Mouse (Mus musculus) thymus, adult 2 months (tissue): ENCODE measurements at regions not wholly inside any gene's neighbourhood (a gene's known extent, or its start where the extent isn't known, plus 50 kb on each side); places are given as distances from the start of the nearest gene placed in this dataset.

ENCODE experiments used
- DNase-seq: peaks from one replicate; pipeline ENCODE4 v3.0.0; 2021
- H3K27ac ChIP-seq: fragments of 200-500 bp; 2 replicates; pipeline ENCODE4 v1.5.1; 2012; ENCODE audit warnings: low read length, control low read depth; ENCODE audit not compliant: control insufficient read depth, insufficient read depth
- H3K27me3 ChIP-seq: fragments of 200-500 bp; 2 replicates; pipeline ENCODE4 v1.6.1; 2012; ENCODE audit warnings: mild to moderate bottlenecking, low read length, moderate library complexity, mixed read lengths; ENCODE audit not compliant: control insufficient read depth, insufficient read depth
- H3K36me3 ChIP-seq: fragments of 200-500 bp; 2 replicates; pipeline ENCODE4 v1.6.1; 2012; ENCODE audit warnings: mild to moderate bottlenecking, low read length, moderate library complexity; ENCODE audit not compliant: control insufficient read depth, insufficient read depth
- H3K4me1 ChIP-seq: fragments of 200-500 bp; replicated peaks from 2 replicates; pipeline ENCODE4 v1.6.1; 2012; ENCODE audit warnings: low read length; ENCODE audit not compliant: control insufficient read depth, insufficient read depth
- H3K4me3 ChIP-seq: fragments of 200-500 bp; 2 replicates; pipeline ENCODE4 v1.5.1; 2012; ENCODE audit warnings: mild to moderate bottlenecking, low read length, control low read depth, moderate library complexity; ENCODE audit not compliant: control insufficient read depth, insufficient read depth
- CTCF ChIP-seq: fragments of 200-500 bp; IDR thresholded peaks from 2 replicates; pipeline ENCODE4 v1.5.1; 2012; ENCODE audit warnings: mild to moderate bottlenecking, control low read depth, low read length, moderate library complexity, borderline replicate concordance; ENCODE audit not compliant: control insufficient read depth, poor library complexity, insufficient read depth; ENCODE audit errors: extremely low read depth
- POLR2A ChIP-seq: fragments of 200-500 bp; IDR thresholded peaks from 2 replicates; pipeline ENCODE4 v1.6.1; 2012; ENCODE audit warnings: mild to moderate bottlenecking, low read length, control low read depth, moderate library complexity; ENCODE audit not compliant: control insufficient read depth, poor library complexity, insufficient read depth; ENCODE audit errors: extremely low read depth
- WGBS: fragments of 180-500 bp; shearing (Covaris S2); methylation state at CpG from one replicate; pipeline ENCODE4 v1.1.7; 2018; 5-methylcytosine and 5-hydroxymethylcytosine counted together

DNA sequence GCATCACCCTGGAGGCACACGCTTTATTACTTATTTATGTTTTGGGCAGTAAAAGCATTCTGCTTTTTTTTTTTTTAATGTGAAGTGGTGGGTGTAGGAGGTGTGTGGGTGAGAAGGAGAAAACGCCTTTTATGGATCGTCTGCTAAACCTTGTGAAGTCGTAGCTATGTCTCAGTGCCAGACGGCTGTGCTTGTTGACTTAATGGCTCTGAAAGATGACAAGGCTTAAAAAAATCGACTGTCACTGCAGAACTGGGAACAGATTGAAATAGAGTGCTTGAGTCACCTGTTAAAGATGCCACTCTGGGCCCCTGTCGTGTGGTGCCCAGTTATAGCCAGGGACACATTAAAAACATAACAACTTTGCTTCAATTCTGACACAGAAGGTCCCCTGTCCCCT, 109.5 kb upstream of the Hs3st2 start:
- Histone ChIP-seq H3K36me3 (no peaks in the 10 kb centered on the region), H3K4me3 (no peak overlapping the region), H3K4me1 (no peaks in the 10 kb centered on the region), H3K27me3 (no peaks in the 10 kb centered on the region), H3K27ac (no peak overlapping the region)
- DNase-seq, result no peak
- WGBS, result 82% methylated on average over 7 of the region's 7 CpGs
- TF ChIP-seq POLR2A (no peak), CTCF (no peak)

DNA sequence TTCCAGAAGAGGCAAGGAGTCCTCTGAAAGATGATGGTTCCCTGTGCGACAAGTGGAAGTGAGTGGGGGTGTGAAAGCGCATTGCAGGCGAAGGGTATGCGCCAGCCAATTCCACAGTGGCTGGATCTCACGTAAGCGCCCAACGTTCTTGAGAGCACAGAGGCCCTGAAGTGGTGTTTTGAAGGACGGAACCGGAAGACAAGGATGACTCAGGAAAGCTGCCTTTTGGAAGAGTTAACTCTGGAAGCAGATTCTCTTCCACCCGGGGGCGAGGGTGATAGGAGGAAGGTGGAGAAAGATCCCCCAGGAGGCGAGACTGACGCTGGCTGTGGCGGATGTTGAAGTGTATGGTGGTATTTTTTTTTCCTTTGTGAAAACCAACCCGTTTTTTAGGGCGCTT, 101.9 kb upstream of the Hs3st2 start:
- DNase-seq, result no peak
- Histone ChIP-seq H3K27ac (no peak overlapping the region), H3K4me1 (no peaks in the 10 kb centered on the region), H3K4me3 (no peak overlapping the region), H3K36me3 (no peaks in the 10 kb centered on the region), H3K27me3 (no peaks in the 10 kb centered on the region)
- no peak for TF ChIP-seq POLR2A
- no peak for TF ChIP-seq CTCF
- WGBS, result 87% methylated on average over 16 of the region's 16 CpGs

GRCm38 (mm10) chr7:121296151-121296695, 95.4 kb upstream of the Hs3st2 start:
- Histone ChIP-seq H3K27me3 (no peaks in the 10 kb centered on the region), H3K36me3 (no peaks in the 10 kb centered on the region), H3K4me3 (no peak overlapping the region), H3K27ac (no peak overlapping the region), H3K4me1 (no peaks in the 10 kb centered on the region)
- no peak for DNase-seq
- 74% methylated on average over 3 of the region's 3 CpGs for WGBS
- TF ChIP-seq POLR2A (no peak), CTCF (no peak)

DNA sequence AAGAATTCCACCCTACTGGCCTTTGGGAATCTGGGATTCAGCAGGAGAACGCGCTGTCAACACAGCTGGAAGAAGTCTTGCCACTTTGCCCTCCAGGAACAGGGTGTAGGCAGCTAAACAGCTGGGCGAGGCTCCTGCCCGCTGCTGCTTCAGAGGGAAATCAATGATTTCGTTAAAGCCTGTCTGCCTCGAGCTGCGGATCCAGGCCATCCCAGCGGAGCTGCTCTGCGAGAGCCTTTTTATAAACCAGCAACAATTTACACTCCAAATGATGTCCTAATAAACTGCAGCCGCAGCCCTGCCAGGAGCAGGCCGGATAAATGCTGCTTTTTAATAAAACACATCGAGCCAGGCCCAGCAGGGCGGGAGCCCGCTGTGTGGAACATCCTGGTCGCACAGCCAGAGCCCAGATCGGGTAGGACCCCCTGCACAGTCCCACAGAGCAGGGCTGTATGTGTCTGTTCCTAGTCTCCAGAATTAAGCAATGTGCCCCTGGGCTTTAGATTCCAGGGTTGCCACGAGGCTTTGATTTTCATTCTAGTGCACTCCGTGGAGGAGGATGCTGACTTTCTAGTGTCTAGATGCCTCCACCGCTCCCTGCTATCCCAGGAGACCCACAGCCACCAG, 78.6 kb upstream of the Hs3st2 start:
- Histone ChIP-seq H3K4me1 (no peaks in the 10 kb centered on the region), H3K36me3 (no peaks in the 10 kb centered on the region), H3K4me3 (no peak overlapping the region), H3K27me3 (no peaks in the 10 kb centered on the region), H3K27ac (no peak overlapping the region)
- 38% methylated on average over 19 of the region's 19 CpGs for WGBS
- no peak for DNase-seq
- TF ChIP-seq CTCF, result no peak
- TF ChIP-seq POLR2A, result no peak

DNA sequence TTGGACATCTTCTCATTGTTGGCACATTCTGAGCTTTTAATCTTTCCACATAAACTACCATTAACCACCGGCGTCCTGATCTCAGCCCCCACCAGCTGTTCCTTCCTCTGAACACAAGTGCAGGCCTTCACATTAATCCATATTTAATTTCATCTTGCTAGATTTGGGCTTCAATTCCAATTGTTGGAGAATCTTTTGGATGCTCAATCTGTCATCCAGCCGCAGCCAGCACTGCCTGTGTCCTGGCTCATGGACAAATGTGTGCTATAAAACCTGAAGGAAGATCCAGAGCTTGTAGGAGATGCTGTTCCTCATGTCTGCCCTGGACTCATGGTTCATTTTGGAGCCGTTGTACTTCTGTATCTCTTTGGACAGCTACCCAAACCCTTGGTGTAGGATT, 77.1 kb upstream of the Hs3st2 start:
- WGBS, result 92% methylated on average over 4 of the region's 4 CpGs

DNA sequence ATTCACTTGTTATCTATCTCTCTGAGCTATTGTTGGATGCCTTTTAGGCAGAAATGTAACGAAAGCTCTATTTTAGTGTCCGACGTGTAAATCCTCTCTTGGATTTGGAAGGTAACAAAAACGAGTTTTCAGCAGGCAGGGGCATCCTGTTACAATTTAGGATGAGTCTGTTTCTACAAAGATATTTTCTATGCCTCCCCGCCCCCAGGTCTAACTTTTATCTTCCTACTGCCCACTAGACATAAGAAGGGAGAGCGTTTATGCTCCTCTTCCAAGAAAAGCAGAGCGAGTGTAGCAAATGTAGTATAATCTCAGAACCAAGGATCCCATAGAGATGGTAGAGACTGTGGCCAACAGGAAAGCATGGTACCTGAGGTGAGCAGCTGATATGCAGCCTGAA, 62.4 kb upstream of the Hs3st2 start:
- no peaks in the 10 kb centered on the region for H3K27me3 ChIP-seq
- H3K4me1 ChIP-seq, result no peaks in the 10 kb centered on the region
- no peak overlapping the region for H3K4me3 ChIP-seq
- no peak for DNase-seq
- no peak overlapping the region for H3K27ac ChIP-seq
- WGBS, result 86% methylated on average over 7 of the region's 7 CpGs
- no peak for TF ChIP-seq CTCF
- no peak for TF ChIP-seq POLR2A
- H3K36me3 ChIP-seq, result no peaks in the 10 kb centered on the region

More for the DNA sequence above, 77.1 kb upstream of the Hs3st2 start:
- Histone ChIP-seq H3K27ac (no peak overlapping the region), H3K4me1 (no peaks in the 10 kb centered on the region), H3K27me3 (no peaks in the 10 kb centered on the region), H3K36me3 (no peaks in the 10 kb centered on the region), H3K4me3 (no peak overlapping the region)
- no peak for DNase-seq
- TF ChIP-seq CTCF (no peak), POLR2A (no peak)
